Mouse (Mus musculus) neural tube, embryonic 14.5 days (tissue): Measurements from ENCODE around the gene Fbxo46. TPM values are rescaled to one million over a fixed set of nuclear protein-coding genes. Genes with fewer than 3 reads are reported as not detected.
A peak's percentile ranks its signal among the peaks of the same experiment; 100 is the strongest.

Experiments used
- ATAC-seq: fragments of 200-750 bp; cut with Nextera tagmentation; 2 replicates; pipeline ENCODE4 v1.8.0; 2017; ENCODE audit warnings: low read depth, mild to moderate bottlenecking, moderate TSS enrichment, moderate library complexity
- H3K27ac ChIP-seq: fragments of 300-500 bp; sonication (generic); 2 replicates; pipeline ENCODE4 v1.5.1; 2014; ENCODE audit warnings: low read depth, mild to moderate bottlenecking, control low read depth, low read length, moderate library complexity, mixed read lengths
- H3K27me3 ChIP-seq: fragments of 300-500 bp; sonication (generic); 2 replicates; pipeline ENCODE4 v1.6.1; 2014; ENCODE audit warnings: low read length; ENCODE audit not compliant: control insufficient read depth, insufficient read depth
- H3K36me3 ChIP-seq: fragments of 300-500 bp; sonication (generic); 2 replicates; pipeline ENCODE4 v1.6.1; 2014; ENCODE audit warnings: low read length, mixed read lengths; ENCODE audit not compliant: control insufficient read depth, insufficient read depth
- H3K4me1 ChIP-seq: fragments of 300-500 bp; sonication (generic); 2 replicates; pipeline ENCODE4 v1.6.1; 2014; ENCODE audit warnings: low read length; ENCODE audit not compliant: control insufficient read depth, insufficient read depth
- H3K4me2 ChIP-seq: fragments of 300-500 bp; sonication (generic); 2 replicates; pipeline ENCODE4 v1.6.1; 2014; ENCODE audit warnings: mild to moderate bottlenecking, low read depth, low read length, control low read depth
- H3K4me3 ChIP-seq: fragments of 300-500 bp; sonication (generic); 2 replicates; pipeline ENCODE4 v1.5.1; 2014; ENCODE audit warnings: low read depth, low read length, control low read depth, mixed read lengths
- H3K9ac ChIP-seq: fragments of 300-500 bp; sonication (generic); replicated peaks from 2 replicates; pipeline ENCODE4 v1.6.1; 2014; ENCODE audit warnings: low read depth, mild to moderate bottlenecking, control low read depth, low read length, mixed read lengths
- H3K9me3 ChIP-seq: fragments of 300-500 bp; sonication (generic); 2 replicates; pipeline ENCODE4 v1.6.1; 2016; ENCODE audit warnings: low read length; ENCODE audit not compliant: control insufficient read depth
- WGBS: fragments of 180-500 bp; shearing (Covaris S2); extraction: QIAGEN DNeasy Blood & Tissue Kit; methylation state at CpG from one replicate; pipeline ENCODE4 v1.1.7; 2014; 5-methylcytosine and 5-hydroxymethylcytosine counted together
- polyA plus RNA-seq: library from polyadenylated mRNA; unstranded; fragments of >200 nt; fragmentation: Nextera tagmentation; extraction: Ambion mirVana; gene quantifications from 2 replicates; pipeline ENCODE4 v1.2.1, GENCODE M21; 2014

Gene Fbxo46
- polyA plus RNA-seq, 1 experiment from 2014 or later, result 11.6 TPM

- peak overlapping the region; percentile 64 for H3K9ac ChIP-seq
- H3K27ac ChIP-seq, result no peak overlapping the region
- no peaks in the 10 kb centered on the region for H3K27me3 ChIP-seq
- peaks cover 36% of the 10 kb centered on the region for H3K4me1 ChIP-seq
- no peaks in the 10 kb centered on the region for H3K9me3 ChIP-seq
- 0 out of 2 replicates have a peak, but pooled peaks cover 3% of the 10 kb centered on the region for H3K36me3 ChIP-seq
- peak overlapping the region; percentile 95 for H3K4me2 ChIP-seq
- WGBS, result under 1% methylated on average over 19 of the region's 19 CpGs
- no peak for ATAC-seq
- H3K4me3 ChIP-seq, result peak overlapping the region; percentile 48
Measured at GRCm38 (mm10) chr7:19095751-19096110, 23.9 kb upstream of the Fbxo46 start.

GRCm38 (mm10) chr7:19096421-19096976, 23.2 kb upstream of the Fbxo46 start:
- peaks cover 36% of the 10 kb centered on the region for H3K4me1 ChIP-seq
- H3K9ac ChIP-seq, result no peak overlapping the region
- no peaks in the 10 kb centered on the region for H3K27me3 ChIP-seq
- no peak overlapping the region for H3K27ac ChIP-seq
- H3K4me2 ChIP-seq, result peak overlapping the region; percentile 95; the same call in 1 of the 2 replicates
- H3K4me3 ChIP-seq, result peak overlapping the region; percentile 48; the same call in 1 of the 2 replicates
- H3K36me3 ChIP-seq, result no peaks in the 10 kb centered on the region
- no peak for ATAC-seq
- no peaks in the 10 kb centered on the region for H3K9me3 ChIP-seq
- WGBS, result 73% methylated on average over 5 of the region's 5 CpGs

GRCm38 (mm10) chr7:19097217-19097616, 22.4 kb upstream of the Fbxo46 start:
- H3K4me1 ChIP-seq, result peaks cover 36% of the 10 kb centered on the region

GRCm38 (mm10) chr7:19097863-19098262, 21.8 kb upstream of the Fbxo46 start:
- Histone ChIP-seq H3K27me3 (no peaks in the 10 kb centered on the region), H3K9me3 (no peaks in the 10 kb centered on the region), H3K4me3 (no peak overlapping the region), H3K4me1 (peaks cover 36% of the 10 kb centered on the region), H3K36me3 (no peaks in the 10 kb centered on the region), H3K27ac (no peak overlapping the region), H3K4me2 (no peak overlapping the region), H3K9ac (no peak overlapping the region)
- ATAC-seq, result no peak

More at GRCm38 (mm10) chr7:19097217-19097616, 22.4 kb upstream of the Fbxo46 start:
- no peak for ATAC-seq
- Histone ChIP-seq H3K4me2 (no peak overlapping the region), H3K4me3 (no peak overlapping the region), H3K27ac (no peak overlapping the region), H3K36me3 (no peaks in the 10 kb centered on the region), H3K9ac (no peak overlapping the region), H3K9me3 (no peaks in the 10 kb centered on the region), H3K27me3 (no peaks in the 10 kb centered on the region)
- WGBS, result 66% methylated on average over 2 of the region's 2 CpGs

- Histone ChIP-seq H3K4me3 (no peak overlapping the region), H3K9ac (no peak overlapping the region), H3K36me3 (no peaks in the 10 kb centered on the region), H3K9me3 (no peaks in the 10 kb centered on the region), H3K4me1 (peaks cover 28% of the 10 kb centered on the region), H3K27me3 (no peaks in the 10 kb centered on the region), H3K4me2 (no peak overlapping the region), H3K27ac (no peak overlapping the region)
- ATAC-seq, result no peak
- 67% methylated on average over 7 of the region's 7 CpGs for WGBS
Measured at GRCm38 (mm10) chr7:19098811-19099210, 20.8 kb upstream of the Fbxo46 start.

GRCm38 (mm10) chr7:19100290-19100689, 19.4 kb upstream of the Fbxo46 start:
- Histone ChIP-seq H3K4me1 (peaks cover 14% of the 10 kb centered on the region), H3K27me3 (no peaks in the 10 kb centered on the region), H3K4me3 (no peak overlapping the region), H3K36me3 (no peaks in the 10 kb centered on the region), H3K4me2 (no peak overlapping the region), H3K9ac (no peak overlapping the region), H3K27ac (no peak overlapping the region), H3K9me3 (no peaks in the 10 kb centered on the region)
- ATAC-seq, result no peak
- WGBS, result 88% methylated on average over 1 of the region's 1 CpGs

GRCm38 (mm10) chr7:19103741-19104140, 15.9 kb upstream of the Fbxo46 start:
- Histone ChIP-seq H3K9me3 (no peaks in the 10 kb centered on the region), H3K4me3 (no peak overlapping the region), H3K36me3 (no peaks in the 10 kb centered on the region), H3K9ac (no peak overlapping the region), H3K27me3 (no peaks in the 10 kb centered on the region), H3K4me1 (no peaks in the 10 kb centered on the region), H3K4me2 (no peak overlapping the region), H3K27ac (no peak overlapping the region)
- no peak for ATAC-seq

- WGBS, result 80% methylated on average over 2 of the region's 2 CpGs
Measured at GRCm38 (mm10) chr7:19104486-19104885, 15.2 kb upstream of the Fbxo46 start.

GRCm38 (mm10) chr7:19107436-19107835, 12.2 kb upstream of the Fbxo46 start:
- ATAC-seq, result no peak
- 63% methylated on average over 3 of the region's 3 CpGs for WGBS

More at GRCm38 (mm10) chr7:19104486-19104885, 15.2 kb upstream of the Fbxo46 start:
- Histone ChIP-seq H3K27ac (no peak overlapping the region), H3K9ac (no peak overlapping the region), H3K4me1 (no peaks in the 10 kb centered on the region), H3K4me2 (no peak overlapping the region), H3K36me3 (no peaks in the 10 kb centered on the region), H3K27me3 (no peaks in the 10 kb centered on the region), H3K9me3 (no peaks in the 10 kb centered on the region), H3K4me3 (no peak overlapping the region)
- ATAC-seq, result no peak

More at GRCm38 (mm10) chr7:19107436-19107835, 12.2 kb upstream of the Fbxo46 start:
- H3K27ac ChIP-seq, result no peak overlapping the region
- H3K9me3 ChIP-seq, result no peaks in the 10 kb centered on the region
- H3K27me3 ChIP-seq, result no peaks in the 10 kb centered on the region
- no peak overlapping the region for H3K4me3 ChIP-seq
- H3K9ac ChIP-seq, result no peak overlapping the region
- H3K4me2 ChIP-seq, result no peak overlapping the region
- H3K4me1 ChIP-seq, result no peaks in the 10 kb centered on the region
- H3K36me3 ChIP-seq, result no peaks in the 10 kb centered on the region
